Mouse (Mus musculus): ENCODE data around the gene Pik3r6.

GRCm38 (mm10) chr11:68459486-68459885 lies 43.3 kb upstream of the Pik3r6 start:
- TF ChIP-seq CTCF (IDR thresholded peaks at IDR 0.05; ENCODE audit: extremely low read depth, insufficient read depth, insufficient read length, insufficient replicate concordance) (no peak), POLR2A (IDR thresholded peaks at IDR 0.05; ENCODE audit: low read depth, low read length) (no peak)
